Mouse (Mus musculus) liver, embryonic 14.5 days (tissue): ENCODE measurements around the gene Gna12. TPM values are rescaled to one million over a fixed set of nuclear protein-coding genes. Genes with fewer than 3 reads are reported as not detected.

Experiments used
- ATAC-seq: fragments of 200-750 bp; cut with Nextera tagmentation; 2 replicates; pipeline ENCODE4 v1.8.0; 2017; ENCODE audit warnings: moderate number of reproducible peaks, mild to moderate bottlenecking, moderate library complexity; ENCODE audit not compliant: insufficient read depth
- DNase-seq, 3 experiments: peaks; one replicate each; pipeline ENCODE4 v3.0.0-alpha.2; 2012 to 2013; ENCODE audit warnings: low read depth in 3 of 3, low spot score in 3 of 3
- H3K27ac ChIP-seq: fragments of 300-500 bp; sonication (generic); 2 replicates; pipeline ENCODE4 v1.5.1; 2014; ENCODE audit warnings: moderate library complexity, mild to moderate bottlenecking, control low read depth, inconsistent platforms
- H3K27me3 ChIP-seq: fragments of 300-500 bp; sonication (generic); 2 replicates; pipeline ENCODE4 v1.6.1; 2014; ENCODE audit warnings: mild to moderate bottlenecking, low read length, moderate library complexity; ENCODE audit not compliant: control insufficient read depth, insufficient read depth
- H3K36me3 ChIP-seq: fragments of 300-500 bp; sonication (generic); replicated peaks from 2 replicates; pipeline ENCODE4 v1.6.1; 2014; ENCODE audit warnings: low read depth; ENCODE audit not compliant: control insufficient read depth, insufficient read depth
- H3K4me1 ChIP-seq, 2 experiments: fragments of 200-500 bp in 1 of 2; fragments of 300-500 bp in 1 of 2; sonication (generic) in 1 of 2; replicated peaks; 2 replicates each; pipeline ENCODE4 v1.6.1; 2012 to 2014; ENCODE audit warnings: antibody characterized with exemption in 1 of 2, inconsistent platforms in 1 of 2, low read length in 1 of 2; ENCODE audit not compliant: control insufficient read depth in 2 of 2, insufficient read depth in 2 of 2
- H3K4me2 ChIP-seq: fragments of 300-500 bp; sonication (generic); 2 replicates; pipeline ENCODE4 v1.6.1; 2014; ENCODE audit warnings: low read depth, mild to moderate bottlenecking, control low read depth, moderate library complexity
- H3K4me3 ChIP-seq, 2 experiments: fragments of 200-500 bp in 1 of 2; fragments of 300-500 bp in 1 of 2; sonication (generic) in 1 of 2; 2 replicates each; pipeline ENCODE4 v1.5.1; 2012 to 2014; ENCODE audit warnings: low read depth in 2 of 2, low read length in 2 of 2, mild to moderate bottlenecking in 2 of 2, control low read depth in 1 of 2, inconsistent platforms in 1 of 2, moderate library complexity in 1 of 2; ENCODE audit not compliant: insufficient read depth in 1 of 2
- H3K9ac ChIP-seq: fragments of 300-500 bp; sonication (generic); replicated peaks from 2 replicates; pipeline ENCODE4 v1.6.1; 2014; ENCODE audit warnings: mild to moderate bottlenecking, control low read depth, moderate library complexity
- H3K9me3 ChIP-seq: fragments of 300-500 bp; sonication (generic); 2 replicates; pipeline ENCODE4 v1.6.1; 2016; ENCODE audit warnings: low read length, mixed read lengths; ENCODE audit not compliant: control insufficient read depth
- CTCF ChIP-seq: IDR thresholded peaks from 2 replicates; pipeline ENCODE4 v1.5.1; 2016; ENCODE audit warnings: antibody characterized with exemption, low read depth, control low read depth
- EP300 ChIP-seq: IDR thresholded peaks from 2 replicates; pipeline ENCODE4 v1.6.1; 2016; ENCODE audit warnings: antibody characterized with exemption, low read depth
- WGBS: fragments of 180-500 bp; shearing (Covaris S2); extraction: QIAGEN DNeasy Blood & Tissue Kit; methylation state at CpG from one replicate; pipeline ENCODE4 v1.1.7; 2014; ENCODE audit not compliant: insufficient replicate concordance; 5-methylcytosine and 5-hydroxymethylcytosine counted together
- polyA plus RNA-seq, 2 experiments: library from polyadenylated mRNA; depleted of rRNA in 1 of 2; stranded (reverse) in 1 of 2; unstranded in 1 of 2; fragments of >200 nt; fragmentation: Nextera tagmentation in 1 of 2; extraction: Ambion mirVana in 1 of 2; gene quantifications; 2 replicates each; pipeline versions ENCODE4 v1.2.1 to v1.2.3; 2012 to 2014

The Gna12 gene
- polyA plus RNA-seq, 2 experiments, result 5.4 to 14.2 TPM

GRCm38 (mm10) chr5:140749062-140749875 lies 81.0 kb downstream of the Gna12 start:
- no peaks in the 10 kb centered on the region for H3K27me3 ChIP-seq
- H3K4me3 ChIP-seq, result peak overlapping the region; percentile 28 to 54; a peak in 3 of 4 replicates
- ATAC-seq (peak; percentile 79), DNase-seq (peak; percentile 45 to 57 (median 53))
- H3K4me2 ChIP-seq, result peak overlapping the region; percentile 52
- 8% methylated on average over 12 of the region's 12 CpGs for whole genome bisulfite sequencing
- no peak overlapping the region; the same call in 1 of the 2 replicates for H3K9ac ChIP-seq
- H3K4me1 ChIP-seq, result peaks cover 0 to 5% of the 10 kb centered on the region in 2 experiments; a peak in 1 of 4 replicates
- no peak overlapping the region for H3K27ac ChIP-seq
- no peaks in the 10 kb centered on the region for H3K9me3 ChIP-seq
- peak; percentile 92 for TF ChIP-seq CTCF
- TF ChIP-seq EP300, result no peak
- no peaks in the 10 kb centered on the region for H3K36me3 ChIP-seq

- Histone ChIP-seq H3K4me3 (no peak overlapping the region), H3K4me2 (no peak overlapping the region), H3K36me3 (no peaks in the 10 kb centered on the region), H3K9ac (no peak overlapping the region), H3K27ac (no peak overlapping the region), H3K27me3 (no peaks in the 10 kb centered on the region), H3K9me3 (no peaks in the 10 kb centered on the region), H3K4me1 (peaks cover 0 to 5% of the 10 kb centered on the region in 2 experiments; a peak in 1 of 4 replicates)
- no peak for TF ChIP-seq EP300
- no peak for TF ChIP-seq CTCF
- DNase-seq (no peak), ATAC-seq (no peak)
- 62% methylated on average over 10 of the region's 10 CpGs for WGBS
These were observed 81.8 kb downstream of the Gna12 start for GRCm38 (mm10) chr5:140748425-140748824.

- Histone ChIP-seq H3K27ac (no peak overlapping the region), H3K9me3 (no peaks in the 10 kb centered on the region), H3K4me3 (no peak overlapping the region), H3K36me3 (no peaks in the 10 kb centered on the region), H3K9ac (no peak overlapping the region), H3K4me1 (no peaks in the 10 kb centered on the region), H3K4me2 (no peak overlapping the region), H3K27me3 (no peaks in the 10 kb centered on the region)
- WGBS, result 37% methylated on average over 12 of the region's 12 CpGs
- ATAC-seq, result no peak
- no peak for DNase-seq
- TF ChIP-seq CTCF (peak; percentile 49; the same call in 1 of the 2 replicates), EP300 (no peak)
These were observed 86.5 kb downstream of the Gna12 start for GRCm38 (mm10) chr5:140743706-140744131.

- Histone ChIP-seq H3K27me3 (no peaks in the 10 kb centered on the region), H3K9me3 (no peaks in the 10 kb centered on the region), H3K4me2 (no peak overlapping the region), H3K9ac (no peak overlapping the region), H3K4me3 (no peak overlapping the region), H3K36me3 (no peaks in the 10 kb centered on the region), H3K4me1 (no peaks in the 10 kb centered on the region), H3K27ac (no peak overlapping the region)
- DNase-seq (peak in 1 of 3 experiments; percentile 23), ATAC-seq (no peak)
- TF ChIP-seq CTCF (peak; percentile 53), EP300 (no peak)
These were observed 88.4 kb downstream of the Gna12 start for GRCm38 (mm10) chr5:140741877-140742276.

GRCm38 (mm10) chr5:140741040-140741439 lies 89.2 kb downstream of the Gna12 start:
- no peak overlapping the region for H3K27ac ChIP-seq
- TF ChIP-seq CTCF (no peak), EP300 (no peak)
- H3K36me3 ChIP-seq, result no peaks in the 10 kb centered on the region
- DNase-seq (no peak), ATAC-seq (no peak)
- H3K4me2 ChIP-seq, result no peak overlapping the region
- 67% methylated on average over 11 of the region's 11 CpGs for WGBS
- no peak overlapping the region for H3K4me3 ChIP-seq
- H3K4me1 ChIP-seq, result no peaks in the 10 kb centered on the region
- no peak overlapping the region for H3K9ac ChIP-seq
- H3K9me3 ChIP-seq, result no peaks in the 10 kb centered on the region
- peaks cover 8% of the 10 kb centered on the region for H3K27me3 ChIP-seq
